Mouse (Mus musculus): ENCODE results near the gene Wdr41.

DNA sequence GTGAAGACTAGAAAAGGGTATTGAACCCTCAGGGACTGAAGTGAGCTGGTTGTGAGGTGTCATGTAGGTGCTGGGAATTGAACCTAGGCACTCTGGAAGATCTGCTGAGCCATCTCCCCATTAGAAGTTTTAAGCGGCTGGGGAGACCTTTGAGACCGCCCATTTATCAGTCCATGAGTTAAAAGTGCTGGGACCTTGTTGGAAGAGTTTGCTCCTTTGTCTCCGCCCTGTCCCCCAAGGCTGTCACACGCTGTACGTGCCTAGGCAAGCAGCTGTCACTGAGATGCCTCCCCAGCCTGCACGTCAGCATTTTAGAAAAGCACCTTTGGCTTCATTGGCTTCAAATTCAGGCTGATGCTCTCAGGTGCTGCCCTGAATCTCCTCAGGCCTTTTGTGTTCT is 44.1 kb downstream of the Wdr41 start:
- TF ChIP-seq POLR2A (IDR thresholded peaks at IDR 0.05; ENCODE audit: borderline replicate concordance, insufficient read depth, low read length) (no peak), CTCF (IDR thresholded peaks at IDR 0.05; ENCODE audit: borderline replicate concordance, insufficient read depth, low read depth, low read length) (no peak)

Data from cerebellum, adult 2 months (tissue).